Mouse (Mus musculus): ENCODE results near the gene C1qa. TPM values are rescaled to one million over a fixed set of nuclear protein-coding genes. Genes with fewer than 3 reads are reported as not detected.
A peak's percentile ranks its signal among the peaks of the same experiment; 100 is the strongest.

C1qa gene
- polyA plus RNA-seq, 1 experiment from 2014 or later: 19.6 TPM

GRCm38 (mm10) chr4:136930474-136930873 lies 31.9 kb upstream of the C1qa start:
- no peak overlapping the region for H3K4me3 ChIP-seq (ENCODE audit: low read depth, low read length)
- H3K4me1 ChIP-seq (ENCODE audit: control insufficient read depth, insufficient read depth, low read length): peaks cover 7% of the 10 kb centered on the region; the same call in 1 of the 2 replicates
- no peaks in the 10 kb centered on the region for H3K27me3 ChIP-seq (ENCODE audit: control insufficient read depth, insufficient read depth, low read length)
- WGBS: 88% methylated on average over 8 of the region's 8 CpGs
- H3K27ac ChIP-seq (ENCODE audit: low read depth, low read length): no peak overlapping the region
- H3K36me3 ChIP-seq (ENCODE audit: control insufficient read depth, insufficient read depth, low read length): no peaks in the 10 kb centered on the region
- H3K9me3 ChIP-seq (ENCODE audit: control insufficient read depth, low read length): no peaks in the 10 kb centered on the region
- no peak overlapping the region for H3K4me2 ChIP-seq (ENCODE audit: low read depth, low read length)
- no peak for ATAC-seq (ENCODE audit: low read depth)
- 0 out of 2 replicates have a peak overlapping the region, but pooled peaks have one; percentile 2 for H3K9ac ChIP-seq (replicated peaks; ENCODE audit: low read depth, low read length)

- H3K27ac ChIP-seq (ENCODE audit: low read depth, low read length): no peak overlapping the region
- no peak for ATAC-seq (ENCODE audit: low read depth)
- H3K4me1 ChIP-seq (ENCODE audit: control insufficient read depth, insufficient read depth, low read length): peaks cover 7% of the 10 kb centered on the region; the same call in 1 of the 2 replicates
- H3K4me2 ChIP-seq (ENCODE audit: low read depth, low read length): no peak overlapping the region
- no peaks in the 10 kb centered on the region for H3K36me3 ChIP-seq (ENCODE audit: control insufficient read depth, insufficient read depth, low read length)
- H3K9ac ChIP-seq (replicated peaks; ENCODE audit: low read depth, low read length): no peak overlapping the region
- no peaks in the 10 kb centered on the region for H3K9me3 ChIP-seq (ENCODE audit: control insufficient read depth, low read length)
- 8% methylated on average over 5 of the region's 5 CpGs for WGBS
- H3K27me3 ChIP-seq (ENCODE audit: control insufficient read depth, insufficient read depth, low read length): no peaks in the 10 kb centered on the region
- no peak overlapping the region for H3K4me3 ChIP-seq (ENCODE audit: low read depth, low read length)
These were observed 30.3 kb upstream of the C1qa start for GRCm38 (mm10) chr4:136928928-136929327.

GRCm38 (mm10) chr4:136925804-136926203 lies 27.2 kb upstream of the C1qa start:
- no peak overlapping the region for H3K9ac ChIP-seq (replicated peaks; ENCODE audit: low read depth, low read length)
- peak overlapping the region; percentile 80 for H3K27ac ChIP-seq (ENCODE audit: low read depth, low read length)
- no peak overlapping the region for H3K4me2 ChIP-seq (ENCODE audit: low read depth, low read length)
- no peak overlapping the region for H3K4me3 ChIP-seq (ENCODE audit: low read depth, low read length)
- no peak for ATAC-seq (ENCODE audit: low read depth)
- no peaks in the 10 kb centered on the region for H3K9me3 ChIP-seq (ENCODE audit: control insufficient read depth, low read length)
- peaks cover 7% of the 10 kb centered on the region; the same call in 1 of the 2 replicates for H3K4me1 ChIP-seq (ENCODE audit: control insufficient read depth, insufficient read depth, low read length)
- H3K36me3 ChIP-seq (ENCODE audit: control insufficient read depth, insufficient read depth, low read length): no peaks in the 10 kb centered on the region
- WGBS: 8% methylated on average over 15 of the region's 15 CpGs
- no peaks in the 10 kb centered on the region for H3K27me3 ChIP-seq (ENCODE audit: control insufficient read depth, insufficient read depth, low read length)

GRCm38 (mm10) chr4:136924529-136924928 lies 25.9 kb upstream of the C1qa start:
- H3K9ac ChIP-seq (replicated peaks; ENCODE audit: low read depth, low read length): no peak overlapping the region
- H3K27ac ChIP-seq (ENCODE audit: low read depth, low read length): no peak overlapping the region
- H3K4me3 ChIP-seq (ENCODE audit: low read depth, low read length): no peak overlapping the region
- no peak overlapping the region for H3K4me2 ChIP-seq (ENCODE audit: low read depth, low read length)
- no peaks in the 10 kb centered on the region for H3K36me3 ChIP-seq (ENCODE audit: control insufficient read depth, insufficient read depth, low read length)
- H3K27me3 ChIP-seq (ENCODE audit: control insufficient read depth, insufficient read depth, low read length): no peaks in the 10 kb centered on the region
- no peak for ATAC-seq (ENCODE audit: low read depth)
- 6% methylated on average over 6 of the region's 6 CpGs for WGBS
- H3K4me1 ChIP-seq (ENCODE audit: control insufficient read depth, insufficient read depth, low read length): peaks cover 7% of the 10 kb centered on the region; the same call in 1 of the 2 replicates
- no peaks in the 10 kb centered on the region for H3K9me3 ChIP-seq (ENCODE audit: control insufficient read depth, low read length)

GRCm38 (mm10) chr4:136919526-136919925 lies 20.9 kb upstream of the C1qa start:
- Histone ChIP-seq H3K9me3 (ENCODE audit: control insufficient read depth, low read length) (no peaks in the 10 kb centered on the region), H3K27ac (ENCODE audit: low read depth, low read length) (no peak overlapping the region), H3K27me3 (ENCODE audit: control insufficient read depth, insufficient read depth, low read length) (no peaks in the 10 kb centered on the region), H3K36me3 (ENCODE audit: control insufficient read depth, insufficient read depth, low read length) (no peaks in the 10 kb centered on the region), H3K4me2 (ENCODE audit: low read depth, low read length) (no peak overlapping the region), H3K4me1 (ENCODE audit: control insufficient read depth, insufficient read depth, low read length) (peaks cover 14% of the 10 kb centered on the region), H3K4me3 (ENCODE audit: low read depth, low read length) (no peak overlapping the region), H3K9ac (replicated peaks; ENCODE audit: low read depth, low read length) (no peak overlapping the region)
- 85% methylated on average over 3 of the region's 3 CpGs for WGBS
- no peak for ATAC-seq (ENCODE audit: low read depth)

GRCm38 (mm10) chr4:136918834-136919233 lies 20.2 kb upstream of the C1qa start:
- no peak overlapping the region for H3K27ac ChIP-seq (ENCODE audit: low read depth, low read length)
- ATAC-seq (ENCODE audit: low read depth): no peak
- no peaks in the 10 kb centered on the region for H3K36me3 ChIP-seq (ENCODE audit: control insufficient read depth, insufficient read depth, low read length)
- H3K4me3 ChIP-seq (ENCODE audit: low read depth, low read length): no peak overlapping the region
- H3K4me1 ChIP-seq (ENCODE audit: control insufficient read depth, insufficient read depth, low read length): peaks cover 14% of the 10 kb centered on the region
- no peaks in the 10 kb centered on the region for H3K27me3 ChIP-seq (ENCODE audit: control insufficient read depth, insufficient read depth, low read length)
- H3K9ac ChIP-seq (replicated peaks; ENCODE audit: low read depth, low read length): no peak overlapping the region
- WGBS: 85% methylated on average over 8 of the region's 8 CpGs
- H3K4me2 ChIP-seq (ENCODE audit: low read depth, low read length): no peak overlapping the region
- no peaks in the 10 kb centered on the region for H3K9me3 ChIP-seq (ENCODE audit: control insufficient read depth, low read length)

DNA sequence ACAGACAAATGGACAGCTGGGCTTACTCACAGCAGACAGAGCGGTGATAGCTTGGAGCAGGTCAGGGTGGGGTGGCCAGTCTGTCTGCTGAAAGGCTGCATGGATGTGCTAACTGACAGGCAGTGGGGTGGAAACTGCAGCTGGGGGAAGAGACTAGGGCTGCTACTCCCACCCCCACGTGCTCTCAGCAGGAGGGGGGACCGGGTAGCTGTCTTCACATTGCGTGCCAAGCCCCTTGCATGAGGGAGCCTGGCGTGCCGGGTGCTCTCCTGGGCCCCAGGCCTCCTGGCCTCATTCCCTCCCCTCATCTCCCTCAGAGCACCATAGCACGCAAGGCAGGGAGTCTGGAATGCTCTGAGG lies 18.5 kb upstream of the C1qa start:
- no peaks in the 10 kb centered on the region for H3K9me3 ChIP-seq (ENCODE audit: control insufficient read depth, low read length)
- H3K36me3 ChIP-seq (ENCODE audit: control insufficient read depth, insufficient read depth, low read length): no peaks in the 10 kb centered on the region
- H3K27ac ChIP-seq (ENCODE audit: low read depth, low read length): peak overlapping the region; percentile 17; the same call in 1 of the 2 replicates
- no peak overlapping the region for H3K4me2 ChIP-seq (ENCODE audit: low read depth, low read length)
- H3K4me1 ChIP-seq (ENCODE audit: control insufficient read depth, insufficient read depth, low read length): peaks cover 19% of the 10 kb centered on the region
- no peak overlapping the region for H3K4me3 ChIP-seq (ENCODE audit: low read depth, low read length)
- WGBS: 26% methylated on average over 7 of the region's 7 CpGs
- H3K27me3 ChIP-seq (ENCODE audit: control insufficient read depth, insufficient read depth, low read length): no peaks in the 10 kb centered on the region
- no peak for ATAC-seq (ENCODE audit: low read depth)
- H3K9ac ChIP-seq (replicated peaks; ENCODE audit: low read depth, low read length): no peak overlapping the region

DNA sequence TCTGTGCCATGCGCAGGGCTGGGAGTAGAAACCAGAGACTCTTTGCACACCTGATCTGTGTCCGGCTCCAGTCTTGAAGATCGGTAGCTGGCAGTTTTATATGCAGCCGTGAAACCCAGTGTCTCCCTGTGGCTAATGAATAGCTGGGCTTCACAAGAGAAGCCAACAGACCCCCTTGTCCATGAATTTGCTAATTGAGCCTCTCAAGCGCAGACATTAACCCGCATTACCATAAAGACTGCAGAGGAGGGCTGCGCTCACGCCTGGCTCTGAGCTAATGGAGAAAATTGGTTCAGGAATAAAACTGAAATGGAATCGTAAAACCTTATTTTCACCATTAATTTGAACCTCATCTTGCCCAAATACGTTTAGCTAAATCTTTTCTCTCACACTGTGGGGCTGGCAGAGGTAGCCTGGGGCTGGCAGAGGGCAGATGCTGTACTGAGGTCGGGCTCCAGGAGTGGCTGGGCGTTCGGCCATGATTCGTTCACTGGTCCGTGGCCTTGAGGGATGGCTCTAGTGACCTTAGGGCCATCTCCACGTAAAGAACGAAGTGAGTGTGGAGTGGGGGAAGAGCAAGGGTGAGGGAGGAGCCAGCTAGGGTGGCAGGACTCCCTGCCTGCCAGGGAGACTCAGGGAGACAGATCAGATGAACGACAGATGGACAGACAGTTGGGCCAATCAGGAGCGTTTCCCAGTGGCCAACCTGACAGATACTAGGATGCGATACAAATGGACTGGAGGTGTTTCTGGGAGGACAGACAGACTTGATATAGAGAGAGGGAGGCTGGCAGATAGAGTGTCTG lies 18.0 kb upstream of the C1qa start:
- whole genome bisulfite sequencing: 40% methylated on average over 20 of the region's 20 CpGs
- no peaks in the 10 kb centered on the region for H3K9me3 ChIP-seq (ENCODE audit: control insufficient read depth, low read length)
- no peak overlapping the region for H3K9ac ChIP-seq (replicated peaks; ENCODE audit: low read depth, low read length)
- H3K4me1 ChIP-seq (ENCODE audit: control insufficient read depth, insufficient read depth, low read length): peaks cover 20% of the 10 kb centered on the region
- no peaks in the 10 kb centered on the region for H3K36me3 ChIP-seq (ENCODE audit: control insufficient read depth, insufficient read depth, low read length)
- H3K4me3 ChIP-seq (ENCODE audit: low read depth, low read length): no peak overlapping the region
- no peak for ATAC-seq (ENCODE audit: low read depth)
- H3K4me2 ChIP-seq (ENCODE audit: low read depth, low read length): no peak overlapping the region
- H3K27me3 ChIP-seq (ENCODE audit: control insufficient read depth, insufficient read depth, low read length): no peaks in the 10 kb centered on the region
- peak overlapping the region; percentile 17; the same call in 1 of the 2 replicates for H3K27ac ChIP-seq (ENCODE audit: low read depth, low read length)

- H3K9ac ChIP-seq (replicated peaks; ENCODE audit: low read depth, low read length): no peak overlapping the region
- peaks cover 24% of the 10 kb centered on the region for H3K4me1 ChIP-seq (ENCODE audit: control insufficient read depth, insufficient read depth, low read length)
- no peaks in the 10 kb centered on the region for H3K9me3 ChIP-seq (ENCODE audit: control insufficient read depth, low read length)
- no peaks in the 10 kb centered on the region for H3K36me3 ChIP-seq (ENCODE audit: control insufficient read depth, insufficient read depth, low read length)
- ATAC-seq (ENCODE audit: low read depth): no peak
- no peak overlapping the region for H3K27ac ChIP-seq (ENCODE audit: low read depth, low read length)
- 9% methylated on average over 9 of the region's 9 CpGs for WGBS
- H3K27me3 ChIP-seq (ENCODE audit: control insufficient read depth, insufficient read depth, low read length): no peaks in the 10 kb centered on the region
- no peak overlapping the region for H3K4me3 ChIP-seq (ENCODE audit: low read depth, low read length)
- no peak overlapping the region for H3K4me2 ChIP-seq (ENCODE audit: low read depth, low read length)
These were observed 14.2 kb upstream of the C1qa start for GRCm38 (mm10) chr4:136912841-136913240.
